Mouse (Mus musculus): ENCODE results near the gene Uchl5. TPM values are rescaled to one million over a fixed set of nuclear protein-coding genes. Genes with fewer than 3 reads are reported as not detected.

Gene Uchl5
- polyA plus RNA-seq, 1 experiment from 2014 or later: 37.1 TPM

DNA sequence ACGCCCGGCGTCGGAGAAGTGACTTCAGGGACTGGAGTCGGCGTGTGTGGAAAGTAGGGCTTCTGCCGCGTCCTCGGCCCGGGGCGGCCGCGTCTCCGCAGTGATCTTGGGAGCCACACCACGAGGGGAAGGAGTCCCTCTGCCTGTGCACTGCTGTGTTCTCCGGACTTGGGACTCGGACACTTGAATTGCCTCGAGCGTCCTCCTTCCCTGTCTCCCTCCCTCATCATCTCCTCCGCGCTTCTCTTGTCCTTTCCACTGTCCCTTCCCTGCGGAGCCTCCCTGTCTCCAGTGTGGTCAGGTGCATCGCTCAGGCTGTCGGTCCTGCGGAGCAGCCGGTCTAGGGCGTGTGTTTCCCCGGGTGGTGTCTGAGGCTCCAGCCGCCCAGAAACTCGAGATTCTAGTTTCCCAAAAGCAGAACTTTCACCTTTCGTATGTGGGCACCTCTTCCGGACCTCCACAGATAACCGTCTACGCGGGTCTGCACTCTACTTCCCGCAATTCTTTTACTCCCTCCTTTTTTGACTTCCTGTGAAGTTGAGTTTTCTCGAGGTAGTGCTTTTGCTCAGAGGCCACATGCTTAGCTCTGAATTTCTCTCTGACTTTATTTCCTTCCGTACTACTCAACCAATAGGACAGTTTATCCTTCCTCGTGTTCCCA, 616 bp downstream of the Uchl5 start:
- Histone ChIP-seq H3K27ac (ENCODE audit: low read length) (peak overlapping the region; percentile 78), H3K9me3 (ENCODE audit: low read length) (no peaks in the 10 kb centered on the region), H3K27me3 (replicated peaks; ENCODE audit: insufficient read depth, low read length) (no peaks in the 10 kb centered on the region), H3K9ac (replicated peaks; ENCODE audit: low read depth) (peak overlapping the region; percentile 83), H3K4me2 (replicated peaks; ENCODE audit: low read depth, low read length) (peak overlapping the region; percentile 96), H3K4me3 (ENCODE audit: low read depth, low read length) (peak overlapping the region; percentile 89), H3K4me1 (ENCODE audit: insufficient read depth, low read depth, low read length) (no peaks in the 10 kb centered on the region; the same call in 1 of the 2 replicates), H3K36me3 (ENCODE audit: insufficient read depth, low read length) (no peaks in the 10 kb centered on the region)
- no peak for TF ChIP-seq EP300 (IDR thresholded peaks at IDR 0.05)
- no peak for TF ChIP-seq CTCF (IDR thresholded peaks at IDR 0.05)
- 3% methylated on average over 38 of the region's 39 CpGs for WGBS
- DNase-seq (ENCODE audit: low spot score): peak; percentile 26
- ATAC-seq: peak; percentile 23

DNA sequence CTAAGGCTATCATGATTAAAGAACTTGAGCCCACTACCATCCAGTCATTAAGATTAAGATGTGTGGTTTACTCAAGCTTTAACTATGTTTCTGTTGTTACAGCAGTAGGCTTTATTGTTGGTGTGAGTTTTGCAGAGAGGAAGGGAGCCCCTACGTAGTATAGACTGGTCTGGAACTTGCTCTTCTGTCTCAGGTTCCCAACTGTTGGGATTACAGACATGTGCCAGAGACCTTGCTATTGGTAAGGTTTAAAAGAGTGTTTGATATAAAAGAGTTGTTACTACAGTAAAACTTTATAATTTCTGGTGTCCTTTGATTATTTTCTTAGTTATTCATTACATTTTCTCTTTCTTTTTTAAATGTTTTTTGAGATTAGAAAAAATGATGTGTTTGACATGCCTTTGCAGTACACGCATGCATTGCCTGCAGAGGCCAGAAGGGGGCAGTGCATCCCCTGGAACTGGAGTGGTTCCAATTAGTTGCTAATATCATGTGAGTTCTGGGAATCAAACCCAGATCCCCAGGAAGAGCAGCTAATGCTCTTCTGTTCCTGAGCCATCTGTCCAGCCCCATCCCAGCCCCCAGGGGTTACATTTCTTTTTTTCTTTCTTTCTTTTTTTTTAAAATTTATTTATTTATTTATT, 11.6 kb downstream of the Uchl5 start:
- H3K9me3 ChIP-seq (ENCODE audit: low read length): no peaks in the 10 kb centered on the region
- no peaks in the 10 kb centered on the region for H3K4me1 ChIP-seq (ENCODE audit: insufficient read depth, low read depth, low read length)
- ATAC-seq (no peak), DNase-seq (ENCODE audit: low spot score) (peak; percentile 14)
- H3K4me2 ChIP-seq (replicated peaks; ENCODE audit: low read depth, low read length): no peak overlapping the region
- H3K27ac ChIP-seq (ENCODE audit: low read length): no peak overlapping the region
- no peak overlapping the region for H3K9ac ChIP-seq (replicated peaks; ENCODE audit: low read depth)
- WGBS: 74% methylated on average over 2 of the region's 2 CpGs
- no peaks in the 10 kb centered on the region for H3K36me3 ChIP-seq (ENCODE audit: insufficient read depth, low read length)
- no peaks in the 10 kb centered on the region for H3K27me3 ChIP-seq (replicated peaks; ENCODE audit: insufficient read depth, low read length)
- H3K4me3 ChIP-seq (ENCODE audit: low read depth, low read length): no peak overlapping the region
- TF ChIP-seq CTCF (IDR thresholded peaks at IDR 0.05) (peak; percentile 73), EP300 (IDR thresholded peaks at IDR 0.05) (no peak)

DNA sequence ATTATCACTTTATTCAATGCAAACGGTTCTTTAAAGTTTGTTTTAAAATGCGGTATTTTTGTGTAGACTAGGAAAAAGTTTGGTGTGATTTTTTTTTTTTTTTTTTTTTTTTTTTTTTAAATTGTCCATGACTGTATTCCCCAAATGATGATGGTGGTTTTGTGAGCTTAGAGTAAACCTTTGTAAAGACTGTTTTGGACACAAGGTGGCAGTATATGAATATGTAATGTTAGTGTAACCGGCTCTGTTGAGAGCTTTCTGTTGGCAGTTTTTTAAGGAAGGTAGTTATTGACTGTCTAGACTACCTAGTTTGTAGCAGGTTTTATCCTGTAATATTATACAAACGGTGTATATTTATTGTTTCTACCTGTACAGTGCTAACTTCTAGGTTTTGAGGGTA, 26.5 kb downstream of the Uchl5 start:
- no peaks in the 10 kb centered on the region for H3K27me3 ChIP-seq (replicated peaks; ENCODE audit: insufficient read depth, low read length)
- WGBS: 33% methylated on average over 4 of the region's 4 CpGs
- no peak overlapping the region for H3K27ac ChIP-seq (ENCODE audit: low read length)
- DNase-seq (ENCODE audit: low spot score) (peak; percentile 92), ATAC-seq (peak; percentile 70)
- H3K4me3 ChIP-seq (ENCODE audit: low read depth, low read length): no peak overlapping the region
- peaks cover 9% of the 10 kb centered on the region; the same call in 1 of the 2 replicates for H3K36me3 ChIP-seq (ENCODE audit: insufficient read depth, low read length)
- TF ChIP-seq CTCF (IDR thresholded peaks at IDR 0.05) (peak; percentile 66), EP300 (IDR thresholded peaks at IDR 0.05) (no peak)
- no peak overlapping the region for H3K4me2 ChIP-seq (replicated peaks; ENCODE audit: low read depth, low read length)
- no peaks in the 10 kb centered on the region for H3K4me1 ChIP-seq (ENCODE audit: insufficient read depth, low read depth, low read length)
- no peak overlapping the region for H3K9ac ChIP-seq (replicated peaks; ENCODE audit: low read depth)
- no peaks in the 10 kb centered on the region for H3K9me3 ChIP-seq (ENCODE audit: low read length)

DNA sequence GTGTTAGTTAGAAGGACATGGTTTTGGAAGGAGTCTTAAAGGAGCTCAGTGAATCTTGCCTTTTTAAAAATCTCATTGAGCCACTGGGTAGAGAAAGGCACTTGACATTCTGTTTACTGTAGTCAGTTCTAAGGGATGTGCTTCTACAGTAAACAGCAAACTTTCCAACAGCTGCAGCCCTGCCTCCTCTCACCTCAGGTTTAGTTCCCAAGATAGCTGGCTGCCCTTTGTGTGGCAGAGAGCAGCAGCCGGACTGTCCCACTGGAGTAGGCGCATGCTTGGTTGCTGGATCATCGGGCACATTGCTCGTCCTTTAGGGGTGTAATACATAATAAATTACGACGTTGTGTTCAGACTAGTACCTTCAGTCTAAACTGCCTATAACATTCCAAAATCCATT, 32.0 kb downstream of the Uchl5 start:
- no peak overlapping the region for H3K4me3 ChIP-seq (ENCODE audit: low read depth, low read length)
- DNase-seq (ENCODE audit: low spot score) (no peak), ATAC-seq (peak; percentile 43)
- TF ChIP-seq EP300 (IDR thresholded peaks at IDR 0.05) (no peak), CTCF (IDR thresholded peaks at IDR 0.05) (no peak)
- no peaks in the 10 kb centered on the region for H3K36me3 ChIP-seq (ENCODE audit: insufficient read depth, low read length)
- no peak overlapping the region for H3K27ac ChIP-seq (ENCODE audit: low read length)
- H3K9me3 ChIP-seq (ENCODE audit: low read length): no peaks in the 10 kb centered on the region
- H3K4me1 ChIP-seq (ENCODE audit: insufficient read depth, low read depth, low read length): no peaks in the 10 kb centered on the region
- no peak overlapping the region for H3K4me2 ChIP-seq (replicated peaks; ENCODE audit: low read depth, low read length)
- WGBS: 71% methylated on average over 6 of the region's 6 CpGs
- no peak overlapping the region for H3K9ac ChIP-seq (replicated peaks; ENCODE audit: low read depth)
- no peaks in the 10 kb centered on the region for H3K27me3 ChIP-seq (replicated peaks; ENCODE audit: insufficient read depth, low read length)

DNA sequence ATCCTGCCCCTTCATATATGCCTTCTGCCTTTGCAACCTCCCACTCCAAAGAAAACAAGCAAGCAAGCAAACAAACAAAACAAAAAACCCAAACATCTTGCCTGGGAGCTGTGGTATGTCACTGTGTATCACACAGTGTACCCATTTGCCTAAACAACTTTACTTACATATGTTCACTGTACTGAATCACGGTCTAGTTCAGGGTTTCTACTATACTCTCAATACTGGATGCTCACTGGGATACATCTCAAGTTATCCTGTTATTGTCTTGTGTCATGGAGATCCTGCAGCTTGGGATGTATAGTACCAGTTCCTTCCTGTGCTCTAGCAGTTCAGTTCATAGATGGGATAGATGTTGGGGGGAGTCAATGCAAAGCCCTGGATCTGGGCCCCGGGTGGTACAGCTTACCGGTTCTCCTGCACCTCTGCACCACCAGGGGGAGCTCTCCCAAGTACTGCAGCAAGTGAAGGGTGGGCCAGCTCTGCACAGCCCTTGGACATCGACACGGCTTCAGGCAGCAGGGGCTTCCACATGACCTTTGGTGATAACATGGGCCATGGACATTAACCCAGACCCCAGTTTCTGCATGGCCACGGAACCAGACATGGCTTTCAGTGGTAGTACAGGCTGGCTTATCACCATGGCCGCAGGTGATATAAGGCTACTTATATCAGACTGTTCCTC, 36.7 kb downstream of the Uchl5 start:
- ATAC-seq (peak; percentile 88), DNase-seq (ENCODE audit: low spot score) (peak; percentile 75)
- H3K9me3 ChIP-seq (ENCODE audit: low read length): no peaks in the 10 kb centered on the region
- WGBS: 35% methylated on average over 7 of the region's 7 CpGs
- no peak overlapping the region for H3K9ac ChIP-seq (replicated peaks; ENCODE audit: low read depth)
- TF ChIP-seq EP300 (IDR thresholded peaks at IDR 0.05): no peak
- peak; percentile 90 for TF ChIP-seq CTCF (IDR thresholded peaks at IDR 0.05)
- no peaks in the 10 kb centered on the region for H3K4me1 ChIP-seq (ENCODE audit: insufficient read depth, low read depth, low read length)
- H3K4me2 ChIP-seq (replicated peaks; ENCODE audit: low read depth, low read length): no peak overlapping the region
- no peaks in the 10 kb centered on the region for H3K36me3 ChIP-seq (ENCODE audit: insufficient read depth, low read length)
- H3K27ac ChIP-seq (ENCODE audit: low read length): no peak overlapping the region
- H3K27me3 ChIP-seq (replicated peaks; ENCODE audit: insufficient read depth, low read length): no peaks in the 10 kb centered on the region
- H3K4me3 ChIP-seq (ENCODE audit: low read depth, low read length): no peak overlapping the region

DNA sequence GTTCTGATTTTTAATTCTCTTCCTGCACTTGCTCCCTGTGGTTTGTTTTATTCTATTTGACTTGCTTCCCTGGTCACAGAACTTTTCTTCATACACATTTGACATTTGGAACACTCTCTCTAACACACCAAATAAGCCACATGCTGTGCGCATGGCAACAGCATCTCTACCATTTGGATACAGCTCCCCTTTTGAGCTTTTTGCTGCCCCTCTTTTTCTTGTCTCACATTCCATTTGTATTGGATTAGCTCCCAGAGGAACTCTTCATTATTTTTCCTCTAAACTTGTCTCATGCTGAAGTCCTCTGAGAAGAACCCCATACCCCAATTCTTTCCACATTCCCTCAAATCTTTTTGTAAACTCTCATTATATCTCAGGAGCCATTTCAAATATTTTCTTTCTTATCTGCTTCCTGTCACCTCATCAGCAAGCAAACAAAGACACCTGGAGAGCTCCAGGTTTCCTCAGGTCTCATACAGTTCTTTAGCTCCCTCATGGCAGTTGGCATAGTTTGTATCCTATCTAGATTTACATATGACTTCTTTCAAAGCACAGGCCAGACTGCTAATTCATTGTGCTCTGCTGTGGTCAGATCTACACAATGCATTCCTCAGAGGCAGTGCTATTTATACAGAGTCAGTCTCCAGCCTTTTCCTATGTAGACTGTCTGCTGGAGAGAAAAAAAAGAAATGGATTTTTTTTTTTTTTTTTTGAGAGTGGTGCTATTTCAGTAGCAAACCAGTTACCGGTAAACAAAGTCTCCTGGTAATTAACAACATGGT, 43.2 kb downstream of the Uchl5 start:
- TF ChIP-seq EP300 (IDR thresholded peaks at IDR 0.05): no peak
- no peak for TF ChIP-seq CTCF (IDR thresholded peaks at IDR 0.05)
- 51% methylated on average over 2 of the region's 2 CpGs for WGBS
- H3K4me1 ChIP-seq (ENCODE audit: insufficient read depth, low read depth, low read length): no peaks in the 10 kb centered on the region
- H3K9ac ChIP-seq (replicated peaks; ENCODE audit: low read depth): no peak overlapping the region
- no peak for ATAC-seq
- H3K27ac ChIP-seq (ENCODE audit: low read length): no peak overlapping the region
- no peaks in the 10 kb centered on the region for H3K9me3 ChIP-seq (ENCODE audit: low read length)
- DNase-seq (ENCODE audit: low spot score): no peak
- no peaks in the 10 kb centered on the region for H3K27me3 ChIP-seq (replicated peaks; ENCODE audit: insufficient read depth, low read length)
- H3K4me3 ChIP-seq (ENCODE audit: low read depth, low read length): no peak overlapping the region
- no peaks in the 10 kb centered on the region for H3K36me3 ChIP-seq (ENCODE audit: insufficient read depth, low read length)
- no peak overlapping the region for H3K4me2 ChIP-seq (replicated peaks; ENCODE audit: low read depth, low read length)
